Mouse (Mus musculus): ENCODE results near the gene Slc2a3. TPM values are rescaled to one million over a fixed set of nuclear protein-coding genes. Genes with fewer than 3 reads are reported as not detected.

The Slc2a3 gene
- polyA plus RNA-seq, 2 experiments = 46.5 to 71.6 TPM

DNA sequence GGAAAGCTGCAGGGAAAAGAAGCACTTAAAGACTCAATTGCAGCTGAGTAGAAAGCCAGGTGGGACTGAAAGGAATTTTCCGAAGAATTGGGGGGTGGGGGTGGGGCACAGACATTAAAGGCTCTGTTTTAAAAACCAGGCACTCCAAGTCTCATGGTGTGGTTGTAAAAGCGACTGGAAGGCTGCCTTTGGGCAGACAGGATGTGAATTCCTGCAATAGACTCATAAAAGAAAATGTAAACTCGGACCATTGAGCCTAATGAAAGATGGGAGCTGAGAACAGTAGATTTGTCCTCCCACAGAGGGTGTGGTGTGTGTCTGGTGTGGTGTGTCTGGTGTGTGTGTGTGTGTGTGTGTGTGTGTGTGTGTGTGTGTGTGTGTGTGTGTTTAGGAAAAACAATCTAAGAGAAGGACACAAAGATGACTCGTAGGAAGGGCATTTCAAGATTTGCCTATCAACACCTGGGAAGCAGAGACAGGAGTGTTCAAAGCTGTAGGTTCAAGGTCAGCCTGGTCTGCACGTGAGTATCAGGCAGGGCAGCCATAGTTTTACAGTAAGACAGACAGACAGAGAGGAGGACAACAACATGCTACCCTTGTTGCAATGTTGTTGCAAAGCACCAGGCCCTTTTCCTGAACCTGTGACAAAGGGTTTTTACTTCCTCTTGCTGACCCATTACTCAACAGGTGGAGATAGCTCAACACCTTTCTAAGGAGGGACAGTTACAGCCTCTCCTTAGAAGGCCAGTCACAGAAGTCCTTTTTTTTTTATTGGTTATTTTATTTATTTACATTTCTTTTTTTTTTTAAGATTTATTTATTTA lies 35.1 kb downstream of the Slc2a3 start:
- Histone ChIP-seq H3K9ac (ENCODE audit: low read depth, low read length, severe bottlenecking) (no peak overlapping the region), H3K27ac (replicated peaks; ENCODE audit: low read depth, low read length) (peak overlapping the region; percentile 82), H3K27me3 (ENCODE audit: control insufficient read depth, insufficient read depth, low read length) (no peaks in the 10 kb centered on the region), H3K4me1 (ENCODE audit: control insufficient read depth, insufficient read depth, low read length) (peaks cover 26% of the 10 kb centered on the region), H3K4me3 (replicated peaks; ENCODE audit: low read length) (no peak overlapping the region), H3K4me2 (replicated peaks; ENCODE audit: low read depth, low read length, severe bottlenecking) (peak overlapping the region; percentile 85), H3K9me3 (ENCODE audit: control insufficient read depth, low read length) (no peaks in the 10 kb centered on the region), H3K36me3 (ENCODE audit: control insufficient read depth, insufficient read depth, low read length) (no peaks in the 10 kb centered on the region)
- 7% methylated on average over 5 of the region's 5 CpGs for WGBS
- ATAC-seq (ENCODE audit: low FRiP score, low read depth) = peak; percentile 73
- peak; percentile 79 for DNase-seq (ENCODE audit: low spot score)
- no peak for TF ChIP-seq POLR2A (IDR thresholded peaks at IDR 0.05; ENCODE audit: borderline replicate concordance, extremely low read depth, insufficient read depth, insufficient read length)

- peaks cover 26% of the 10 kb centered on the region for H3K4me1 ChIP-seq (ENCODE audit: control insufficient read depth, insufficient read depth, low read length)
- H3K27ac ChIP-seq (replicated peaks; ENCODE audit: low read depth, low read length) = peak overlapping the region; percentile 73
- ATAC-seq (ENCODE audit: low FRiP score, low read depth) (no peak), DNase-seq (ENCODE audit: low spot score) (no peak)
- H3K4me2 ChIP-seq (replicated peaks; ENCODE audit: low read depth, low read length, severe bottlenecking) = peak overlapping the region; percentile 85
- TF ChIP-seq POLR2A (IDR thresholded peaks at IDR 0.05; ENCODE audit: borderline replicate concordance, extremely low read depth, insufficient read depth, insufficient read length) = no peak
- H3K4me3 ChIP-seq (replicated peaks; ENCODE audit: low read length) = peak overlapping the region; percentile 48
- no peaks in the 10 kb centered on the region for H3K27me3 ChIP-seq (ENCODE audit: control insufficient read depth, insufficient read depth, low read length)
- H3K36me3 ChIP-seq (ENCODE audit: control insufficient read depth, insufficient read depth, low read length) = no peaks in the 10 kb centered on the region
- no peaks in the 10 kb centered on the region for H3K9me3 ChIP-seq (ENCODE audit: control insufficient read depth, low read length)
- 4% methylated on average over 9 of the region's 9 CpGs for WGBS
- H3K9ac ChIP-seq (ENCODE audit: low read depth, low read length, severe bottlenecking) = peak overlapping the region; percentile 57
Measured at GRCm38 (mm10) chr6:122765298-122765956, 36.0 kb downstream of the Slc2a3 start.

- peak overlapping the region; percentile 48 for H3K4me3 ChIP-seq (replicated peaks; ENCODE audit: low read length)
- no peaks in the 10 kb centered on the region for H3K36me3 ChIP-seq (ENCODE audit: control insufficient read depth, insufficient read depth, low read length)
- peak overlapping the region; percentile 73 for H3K27ac ChIP-seq (replicated peaks; ENCODE audit: low read depth, low read length)
- peak overlapping the region; percentile 57 for H3K9ac ChIP-seq (ENCODE audit: low read depth, low read length, severe bottlenecking)
- no peak for TF ChIP-seq POLR2A (IDR thresholded peaks at IDR 0.05; ENCODE audit: borderline replicate concordance, extremely low read depth, insufficient read depth, insufficient read length)
- H3K4me2 ChIP-seq (replicated peaks; ENCODE audit: low read depth, low read length, severe bottlenecking) = peak overlapping the region; percentile 85
- no peaks in the 10 kb centered on the region for H3K27me3 ChIP-seq (ENCODE audit: control insufficient read depth, insufficient read depth, low read length)
- WGBS = under 1% methylated on average over 55 of the region's 56 CpGs
- H3K4me1 ChIP-seq (ENCODE audit: control insufficient read depth, insufficient read depth, low read length) = peaks cover 26% of the 10 kb centered on the region
- no peaks in the 10 kb centered on the region for H3K9me3 ChIP-seq (ENCODE audit: control insufficient read depth, low read length)
- peak; percentile 70 for DNase-seq (ENCODE audit: low spot score)
- peak; percentile 65; the same call in 1 of the 2 replicates for ATAC-seq (ENCODE audit: low FRiP score, low read depth)
Measured at GRCm38 (mm10) chr6:122764446-122765297, 36.8 kb downstream of the Slc2a3 start.

- peak overlapping the region; percentile 73 for H3K27ac ChIP-seq (replicated peaks; ENCODE audit: low read depth, low read length)
Measured at GRCm38 (mm10) chr6:122763844-122764445, 37.5 kb downstream of the Slc2a3 start.

More at GRCm38 (mm10) chr6:122763844-122764445, 37.5 kb downstream of the Slc2a3 start:
- Histone ChIP-seq H3K9ac (ENCODE audit: low read depth, low read length, severe bottlenecking) (peak overlapping the region; percentile 57), H3K27me3 (ENCODE audit: control insufficient read depth, insufficient read depth, low read length) (no peaks in the 10 kb centered on the region), H3K4me3 (replicated peaks; ENCODE audit: low read length) (peak overlapping the region; percentile 48), H3K4me1 (ENCODE audit: control insufficient read depth, insufficient read depth, low read length) (peaks cover 26% of the 10 kb centered on the region), H3K36me3 (ENCODE audit: control insufficient read depth, insufficient read depth, low read length) (no peaks in the 10 kb centered on the region), H3K4me2 (replicated peaks; ENCODE audit: low read depth, low read length, severe bottlenecking) (peak overlapping the region; percentile 85), H3K9me3 (ENCODE audit: control insufficient read depth, low read length) (no peaks in the 10 kb centered on the region)
- no peak for DNase-seq (ENCODE audit: low spot score)
- ATAC-seq (ENCODE audit: low FRiP score, low read depth) = no peak
- 27% methylated on average over 17 of the region's 17 CpGs for WGBS
- TF ChIP-seq POLR2A (IDR thresholded peaks at IDR 0.05; ENCODE audit: borderline replicate concordance, extremely low read depth, insufficient read depth, insufficient read length) = no peak; the same call in 1 of the 2 replicates
